Mouse (Mus musculus) spleen, adult 2 months (tissue): ENCODE data around the gene Lbr.

ENCODE experiments used
- CTCF ChIP-seq: fragments of 200-500 bp; IDR thresholded peaks from 2 replicates; pipeline ENCODE4 v1.5.1; 2011; ENCODE audit warnings: mild to moderate bottlenecking, inconsistent platforms; ENCODE audit not compliant: insufficient read depth, insufficient read length, insufficient replicate concordance; ENCODE audit errors: extremely low read depth
- POLR2A ChIP-seq: fragments of 200-500 bp; IDR thresholded peaks from 2 replicates; pipeline ENCODE4 v1.6.1; 2011; ENCODE audit warnings: low read depth, low read length, inconsistent platforms

- TF ChIP-seq POLR2A (no peak), CTCF (no peak)
Observed at GRCm38 (mm10) chr1:181833143-181833542, 9.7 kb downstream of the Lbr start.
